Mouse (Mus musculus) embryonic facial prominence, embryonic 10.5 days (tissue): ENCODE results near the gene Tmc4. TPM values are rescaled to one million over a fixed set of nuclear protein-coding genes. Genes with fewer than 3 reads are reported as not detected.

ENCODE experiments used
- DNase-seq: peaks from one replicate; pipeline ENCODE4 v3.0.0-alpha.2; 2017; ENCODE audit warnings: low spot score
- H3K27ac ChIP-seq: fragments of 300-500 bp; sonication (generic); replicated peaks from 2 replicates; pipeline ENCODE4 v1.5.1; 2016; ENCODE audit warnings: mild to moderate bottlenecking
- H3K27me3 ChIP-seq: fragments of 300-500 bp; sonication (generic); replicated peaks from 2 replicates; pipeline ENCODE4 v1.6.1; 2016; ENCODE audit warnings: low read depth, mild to moderate bottlenecking; ENCODE audit not compliant: poor library complexity, severe bottlenecking
- H3K36me3 ChIP-seq: fragments of 300-500 bp; sonication (generic); replicated peaks from 2 replicates; pipeline ENCODE4 v1.6.1; 2016; ENCODE audit warnings: mild to moderate bottlenecking, moderate library complexity
- H3K4me1 ChIP-seq: fragments of 300-500 bp; sonication (generic); 2 replicates; pipeline ENCODE4 v1.6.1; 2016
- H3K4me3 ChIP-seq: fragments of 300-500 bp; sonication (generic); 2 replicates; pipeline ENCODE4 v1.5.1; 2016; ENCODE audit warnings: mild to moderate bottlenecking, moderate library complexity
- H3K9me3 ChIP-seq: fragments of 300-500 bp; sonication (generic); 2 replicates; pipeline ENCODE4 v1.6.1; 2016; ENCODE audit warnings: mild to moderate bottlenecking
- WGBS: fragments of 180-500 bp; shearing (Covaris S2); methylation state at CpG from one replicate; pipeline ENCODE4 v1.1.7; 2016; 5-methylcytosine and 5-hydroxymethylcytosine counted together
- polyA plus RNA-seq: library from polyadenylated mRNA; unstranded; fragments of >200 nt; fragmentation: Nextera tagmentation; extraction: Ambion mirVana; gene quantifications from 2 replicates; pipeline ENCODE4 v1.2.1, GENCODE M21; 2016

Tmc4 gene
- polyA plus RNA-seq, 1 experiment from 2014 or later: 6.8 TPM

GRCm38 (mm10) chr7:3645488-3646025, 31.8 kb downstream of the Tmc4 start:
- H3K36me3 ChIP-seq: peaks cover 61% of the 10 kb centered on the region

GRCm38 (mm10) chr7:3644672-3645487, 32.5 kb downstream of the Tmc4 start, which contains the start of gene Cnot3:
Gene Cnot3, plus strand, starts transcription at chr7:3645268.
- Histone ChIP-seq H3K36me3 (peaks cover 61% of the 10 kb centered on the region), H3K27ac (peak within 1 kb of the TSS; percentile 97), H3K27me3 (no peaks in the 10 kb centered on the region), H3K4me1 (peaks cover 38% of the 10 kb centered on the region), H3K4me3 (peak within 1 kb of the TSS; percentile 98), H3K9me3 (no peaks in the 10 kb centered on the region)
- peak; percentile 98 for DNase-seq
- WGBS: under 1% methylated on average over 58 of the region's 58 CpGs

More at GRCm38 (mm10) chr7:3645488-3646025, 31.8 kb downstream of the Tmc4 start:
- Histone ChIP-seq H3K4me3 (peak overlapping the region; percentile 98), H3K4me1 (peaks cover 38% of the 10 kb centered on the region), H3K27me3 (no peaks in the 10 kb centered on the region), H3K27ac (peak overlapping the region; percentile 97), H3K9me3 (no peaks in the 10 kb centered on the region)
- under 1% methylated on average over 56 of the region's 58 CpGs for WGBS
- no peak for DNase-seq

GRCm38 (mm10) chr7:3644348-3644671, 33.0 kb downstream of the Tmc4 start:
- Histone ChIP-seq H3K4me3 (peak overlapping the region; percentile 98), H3K36me3 (peaks cover 61% of the 10 kb centered on the region), H3K9me3 (no peaks in the 10 kb centered on the region), H3K4me1 (peaks cover 38% of the 10 kb centered on the region), H3K27me3 (no peaks in the 10 kb centered on the region), H3K27ac (peak overlapping the region; percentile 26; the same call in 1 of the 2 replicates)
- DNase-seq: no peak
- 1% methylated on average over 11 of the region's 11 CpGs for WGBS

- peaks cover 37% of the 10 kb centered on the region for H3K4me1 ChIP-seq
- WGBS: 24% methylated on average over 9 of the region's 9 CpGs
- no peak for DNase-seq
- H3K9me3 ChIP-seq: no peaks in the 10 kb centered on the region
- H3K27me3 ChIP-seq: no peaks in the 10 kb centered on the region
- H3K27ac ChIP-seq: 0 out of 2 replicates have a peak overlapping the region, but pooled peaks have one; percentile 26
- H3K4me3 ChIP-seq: peak overlapping the region; percentile 98
- H3K36me3 ChIP-seq: peaks cover 61% of the 10 kb centered on the region
Measured at GRCm38 (mm10) chr7:3643843-3644242, 33.5 kb downstream of the Tmc4 start.

- Histone ChIP-seq H3K36me3 (peaks cover 61% of the 10 kb centered on the region), H3K4me1 (peaks cover 32% of the 10 kb centered on the region), H3K4me3 (peak overlapping the region; percentile 98; the same call in 1 of the 2 replicates), H3K27ac (no peak overlapping the region), H3K27me3 (no peaks in the 10 kb centered on the region), H3K9me3 (no peaks in the 10 kb centered on the region)
- 75% methylated on average over 5 of the region's 5 CpGs for WGBS
- no peak for DNase-seq
Measured at GRCm38 (mm10) chr7:3643412-3643811, 33.9 kb downstream of the Tmc4 start.

GRCm38 (mm10) chr7:3630478-3630815, 46.9 kb downstream of the Tmc4 start:
- peaks cover 19% of the 10 kb centered on the region for H3K4me1 ChIP-seq
- H3K27ac ChIP-seq: peak overlapping the region; percentile 87; the same call in 1 of the 2 replicates
- peaks cover 58% of the 10 kb centered on the region for H3K36me3 ChIP-seq
- 64% methylated on average over 3 of the region's 3 CpGs for WGBS
- H3K27me3 ChIP-seq: no peaks in the 10 kb centered on the region
- no peak for DNase-seq
- H3K4me3 ChIP-seq: peak overlapping the region; percentile 74
- no peaks in the 10 kb centered on the region for H3K9me3 ChIP-seq

GRCm38 (mm10) chr7:3629543-3630477, 47.5 kb downstream of the Tmc4 start, which contains the start of the genes Tfpt and Prpf31:
Gene Tfpt, minus strand, starts transcription at chr7:3629929.
Gene Prpf31, plus strand, starts transcription at chr7:3629985.
- Histone ChIP-seq H3K4me3 (peak within 1 kb of the TSS; percentile 74), H3K4me1 (peaks cover 19% of the 10 kb centered on the region), H3K27me3 (no peaks in the 10 kb centered on the region), H3K9me3 (no peaks in the 10 kb centered on the region), H3K36me3 (peaks cover 58% of the 10 kb centered on the region), H3K27ac (peak within 1 kb of the TSS; percentile 87)
- 1% methylated on average over 47 of the region's 47 CpGs for whole genome bisulfite sequencing
- DNase-seq: peak; percentile 93

- WGBS: 32% methylated on average over 4 of the region's 4 CpGs
- DNase-seq: no peak
- H3K4me1 ChIP-seq: peaks cover 19% of the 10 kb centered on the region
- H3K9me3 ChIP-seq: no peaks in the 10 kb centered on the region
- H3K36me3 ChIP-seq: peaks cover 58% of the 10 kb centered on the region
- H3K4me3 ChIP-seq: peak overlapping the region; percentile 74
- H3K27ac ChIP-seq: peak overlapping the region; percentile 87
- H3K27me3 ChIP-seq: no peaks in the 10 kb centered on the region
Measured at GRCm38 (mm10) chr7:3629030-3629429, 48.3 kb downstream of the Tmc4 start.

- Histone ChIP-seq H3K4me1 (peaks cover 6% of the 10 kb centered on the region), H3K9me3 (no peaks in the 10 kb centered on the region), H3K4me3 (peak within 1 kb of the TSS; percentile 86), H3K36me3 (peaks cover 38% of the 10 kb centered on the region), H3K27ac (peak within 1 kb of the TSS; percentile 84), H3K27me3 (no peaks in the 10 kb centered on the region)
- DNase-seq: peak; percentile 89
- WGBS: 2% methylated on average over 32 of the region's 32 CpGs
Measured at GRCm38 (mm10) chr7:3617242-3617995, 59.9 kb downstream of the Tmc4 start, which contains the start of gene Ndufa3. Gene Ndufa3, plus strand, starts transcription at chr7:3617373.

- H3K36me3 ChIP-seq: peaks cover 31% of the 10 kb centered on the region
- peaks cover 6% of the 10 kb centered on the region for H3K4me1 ChIP-seq
- DNase-seq: no peak
- no peaks in the 10 kb centered on the region for H3K27me3 ChIP-seq
- no peak overlapping the region for H3K27ac ChIP-seq
- 43% methylated on average over 6 of the region's 6 CpGs for WGBS
- peak overlapping the region; percentile 86 for H3K4me3 ChIP-seq
- H3K9me3 ChIP-seq: no peaks in the 10 kb centered on the region
Measured at GRCm38 (mm10) chr7:3616389-3617241, 60.7 kb downstream of the Tmc4 start.

- H3K4me3 ChIP-seq: peak within 1 kb of the TSS; percentile 86
- no peaks in the 10 kb centered on the region for H3K27me3 ChIP-seq
- no peak within 1 kb of the TSS for H3K27ac ChIP-seq
- no peaks in the 10 kb centered on the region for H3K9me3 ChIP-seq
- H3K36me3 ChIP-seq: peaks cover 25% of the 10 kb centered on the region
- WGBS: 82% methylated on average over 4 of the region's 4 CpGs
- DNase-seq: no peak
- peaks cover 6% of the 10 kb centered on the region for H3K4me1 ChIP-seq
Measured at GRCm38 (mm10) chr7:3616057-3616388, 61.3 kb downstream of the Tmc4 start, which contains the start of gene Oscar. Gene Oscar, minus strand, starts transcription at chr7:3616157.
